ENCODE assay signal across 13 mouse cellular contexts in the genomic region with DNA sequence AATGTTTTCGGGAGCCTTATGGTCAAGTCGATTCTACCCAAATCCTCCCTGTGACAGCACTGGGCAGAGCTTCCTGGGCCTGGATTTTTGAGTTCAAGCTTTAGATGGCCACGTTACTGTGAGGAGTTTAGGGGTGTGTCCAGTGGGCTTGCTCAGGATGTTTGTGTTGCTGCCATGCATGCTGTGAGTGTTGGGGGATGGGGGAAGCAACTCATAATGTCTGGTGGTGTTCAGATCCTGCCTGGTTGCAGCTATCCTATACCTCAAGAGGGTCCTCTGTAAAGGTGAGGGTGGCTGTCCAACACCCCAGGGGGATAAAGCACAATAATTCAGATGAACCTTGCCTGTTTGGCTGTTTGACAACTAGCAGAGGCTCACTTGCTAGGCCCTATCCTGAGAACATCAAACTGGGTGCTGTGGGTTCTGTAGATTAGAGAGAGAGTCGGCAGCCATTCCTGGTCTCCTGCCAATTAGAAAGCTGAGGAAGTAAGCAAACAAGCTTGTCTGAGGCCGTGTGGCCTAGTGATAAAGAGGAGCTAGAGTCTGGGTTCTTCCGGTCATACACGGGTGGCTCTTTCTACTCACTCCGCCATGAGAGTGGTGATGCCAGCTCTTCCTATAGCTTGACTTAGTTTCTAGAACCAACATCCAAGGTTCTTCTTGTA.
"Had no signal": no experiment of that assay in that cellular context is flagged by ENCODE, and none has a peak within 500 bp of the region (broad histone marks: within the 10 kb centered on the region; RNA-seq: fewer than 3 reads in every experiment).

No protein-coding gene starts in this region.

- H3K27me3 ChIP-seq: limb, embryonic 15.5 days; liver, embryonic 13.5 days; megakaryocyte, embryonic 14.5 days had no signal

- H3K9me3 ChIP-seq: limb, embryonic 15.5 days; liver, embryonic 13.5 days; midbrain, embryonic 12.5 days had no signal

- H3K27ac ChIP-seq: limb, embryonic 15.5 days; liver, embryonic 13.5 days; midbrain, embryonic 12.5 days had no signal

- H3K36me3 ChIP-seq: limb, embryonic 15.5 days; liver, embryonic 13.5 days; midbrain, embryonic 12.5 days had no signal

- ATAC-seq: intestine, postnatal 0 days; midbrain, embryonic 16.5 days had no signal

- H3K9ac ChIP-seq: limb, embryonic 15.5 days; liver, embryonic 13.5 days; midbrain, embryonic 12.5 days had no signal

- H3K4me3 ChIP-seq: limb, embryonic 15.5 days; liver, embryonic 13.5 days; megakaryocyte, embryonic 14.5 days; midbrain, embryonic 12.5 days had no signal

- DNase-seq: kidney, adult 8-10 months; kidney, postnatal 36 days; layer of hippocampus, adult 9-11 months; layer of hippocampus, postnatal 36 days; liver, embryonic 13.5 days; lung, adult 18-20 months; thymus, adult 18-20 months; thymus, postnatal 25 days had no signal

- H3K4me1 ChIP-seq: limb, embryonic 15.5 days had no signal

- H3K4me2 ChIP-seq: limb, embryonic 15.5 days; liver, embryonic 13.5 days; midbrain, embryonic 12.5 days had no signal
